Mouse (Mus musculus): Measurements from ENCODE around the gene Rxra. TPM values are rescaled to one million over a fixed set of nuclear protein-coding genes. Genes with fewer than 3 reads are reported as not detected.

The Rxra gene
- 4.0 and 6.6 TPM in 2 replicates for polyA plus RNA-seq (2021; fragmentation: Nextera tagmentation)
- long read RNA-seq, experiment 1, partial matches to known transcripts = 3 of 42 reads
- long read RNA-seq, experiment 1, other reads (novel, unspliced or antisense) = 39 of 42 reads
- long read RNA-seq, experiment 2, partial matches to known transcripts = 0 of 7 reads
- long read RNA-seq, experiment 2, other reads (novel, unspliced or antisense) = 7 of 7 reads

DNA sequence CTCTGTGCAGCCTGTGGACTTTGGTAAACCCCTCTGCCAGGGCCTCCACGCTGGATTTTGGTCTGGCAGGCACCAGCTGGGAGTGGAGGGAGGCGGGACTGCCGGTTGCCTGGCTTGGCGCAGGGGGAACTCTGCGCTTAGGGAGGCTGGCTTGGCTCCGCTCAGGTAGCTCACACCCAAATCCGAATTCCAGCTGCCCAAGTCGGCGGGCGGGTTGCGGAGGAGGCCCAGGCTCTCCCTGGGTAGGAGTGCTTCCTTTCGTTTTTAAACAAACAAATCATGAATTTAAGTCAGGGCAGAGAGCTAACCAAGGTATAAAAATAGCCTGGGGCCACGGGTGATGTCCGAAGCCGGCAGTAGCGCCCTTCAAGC lies at the start of gene Rxra:
Gene Rxra (plus strand): TSS at position 335 of the 372 bp plus-strand sequence.

Other genes with a start within 250 kb of the Rxra start
- gene Vav2, start 249.4 kb upstream of the Rxra start, polyA plus RNA-seq (2021; fragmentation: Nextera tagmentation) = 0.74 and 0.75 TPM in 2 replicates
- 42.0 and 49.3 TPM in 2 replicates for gene Brd3os, start 234.1 kb upstream of the Rxra start, polyA plus RNA-seq (2021; fragmentation: Nextera tagmentation)
- 19.4 and 30.1 TPM in 2 replicates for gene Brd3, start 168.8 kb upstream of the Rxra start, polyA plus RNA-seq (2021; fragmentation: Nextera tagmentation)
- 12.4 and 13.7 TPM in 2 replicates for gene Wdr5, start 161.3 kb upstream of the Rxra start, polyA plus RNA-seq (2021; fragmentation: Nextera tagmentation)
- 0.21 and 0.43 TPM in 2 replicates for gene Col5a1, start 210.0 kb downstream of the Rxra start, polyA plus RNA-seq (2021; fragmentation: Nextera tagmentation)